Mouse (Mus musculus) forebrain, embryonic 14.5 days (tissue): ENCODE measurements around the gene L3mbtl2. TPM values are rescaled to one million over a fixed set of nuclear protein-coding genes. Genes with fewer than 3 reads are reported as not detected.

ENCODE experiments used
- ATAC-seq: fragments of 200-750 bp; cut with Nextera tagmentation; 2 replicates; pipeline ENCODE4 v1.8.0; 2017; ENCODE audit warnings: mild to moderate bottlenecking, moderate library complexity
- DNase-seq: peaks from one replicate; pipeline ENCODE4 v3.0.0-alpha.2; 2015; ENCODE audit warnings: low spot score
- H3K27ac ChIP-seq: fragments of 300-500 bp; sonication (generic); 2 replicates; pipeline ENCODE4 v1.5.1; 2014; ENCODE audit warnings: low read depth, mild to moderate bottlenecking, control low read depth, low read length, moderate library complexity
- H3K27me3 ChIP-seq: fragments of 300-500 bp; sonication (generic); replicated peaks from 2 replicates; pipeline ENCODE4 v1.6.1; 2014; ENCODE audit warnings: low read length, control low read depth, mixed read lengths; ENCODE audit not compliant: control insufficient read depth, insufficient read depth
- H3K36me3 ChIP-seq: fragments of 300-500 bp; sonication (generic); 2 replicates; pipeline ENCODE4 v1.6.1; 2014; ENCODE audit warnings: low read length, control low read depth; ENCODE audit not compliant: control insufficient read depth, insufficient read depth
- H3K4me1 ChIP-seq: fragments of 300-500 bp; sonication (generic); 2 replicates; pipeline ENCODE4 v1.6.1; 2014; ENCODE audit warnings: antibody characterized with exemption, low read length, control low read depth; ENCODE audit not compliant: control insufficient read depth, insufficient read depth
- H3K4me2 ChIP-seq: fragments of 300-500 bp; sonication (generic); 2 replicates; pipeline ENCODE4 v1.6.1; 2014; ENCODE audit warnings: mild to moderate bottlenecking, control low read depth, low read length
- H3K4me3 ChIP-seq: fragments of 300-500 bp; sonication (generic); 2 replicates; pipeline ENCODE4 v1.5.1; 2014; ENCODE audit warnings: low read depth, low read length, control low read depth
- H3K9ac ChIP-seq: fragments of 300-500 bp; sonication (generic); 2 replicates; pipeline ENCODE4 v1.6.1; 2014; ENCODE audit warnings: mild to moderate bottlenecking, low read length, control low read depth, moderate library complexity
- H3K9me3 ChIP-seq: fragments of 300-500 bp; sonication (generic); replicated peaks from 2 replicates; pipeline ENCODE4 v1.6.1; 2016; ENCODE audit warnings: low read length, control low read depth, mixed read lengths; ENCODE audit not compliant: control insufficient read depth
- WGBS: fragments of 180-500 bp; shearing (Covaris S2); extraction: QIAGEN DNeasy Blood & Tissue Kit; methylation state at CpG from one replicate; pipeline ENCODE4 v1.1.7; 2014; 5-methylcytosine and 5-hydroxymethylcytosine counted together
- polyA plus RNA-seq: library from polyadenylated mRNA; unstranded; fragments of >200 nt; fragmentation: Nextera tagmentation; extraction: Ambion mirVana; gene quantifications from 2 replicates; pipeline ENCODE4 v1.2.1, GENCODE M21; 2014

The L3mbtl2 gene
- polyA plus RNA-seq, 1 experiment from 2014 or later, result 21.6 TPM

DNA sequence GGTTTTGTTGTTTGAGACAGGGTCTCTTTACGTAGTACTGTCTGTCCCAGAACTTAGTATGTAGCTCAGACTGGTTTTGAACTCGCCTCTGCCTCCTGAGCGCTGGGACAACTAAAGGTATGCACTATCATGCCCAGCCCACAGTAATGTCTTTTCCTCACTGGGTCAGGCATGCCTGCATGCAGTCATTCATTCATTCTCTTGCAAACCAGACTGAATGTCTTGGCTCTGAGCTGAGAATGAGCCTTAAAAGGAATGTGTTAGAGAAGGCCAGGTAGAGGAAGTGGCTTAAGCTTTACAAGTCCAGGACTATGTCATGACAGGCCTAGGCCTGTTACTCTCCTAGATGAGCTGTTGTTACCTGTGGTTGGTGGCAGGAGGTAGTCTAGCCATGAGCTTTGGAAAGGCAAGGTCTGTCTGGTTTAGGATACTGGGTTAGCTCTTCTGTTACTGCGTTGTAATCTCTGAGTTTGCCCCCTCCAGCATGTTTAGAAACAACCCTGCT is 16.7 kb downstream of the L3mbtl2 start:
- Histone ChIP-seq H3K9ac (no peak overlapping the region), H3K27ac (no peak overlapping the region), H3K4me1 (no peaks in the 10 kb centered on the region), H3K4me3 (no peak overlapping the region), H3K27me3 (no peaks in the 10 kb centered on the region), H3K36me3 (peaks cover 75% of the 10 kb centered on the region), H3K9me3 (no peaks in the 10 kb centered on the region), H3K4me2 (no peak overlapping the region)
- WGBS, result 93% methylated on average over 4 of the region's 4 CpGs
- DNase-seq (no peak), ATAC-seq (no peak)

DNA sequence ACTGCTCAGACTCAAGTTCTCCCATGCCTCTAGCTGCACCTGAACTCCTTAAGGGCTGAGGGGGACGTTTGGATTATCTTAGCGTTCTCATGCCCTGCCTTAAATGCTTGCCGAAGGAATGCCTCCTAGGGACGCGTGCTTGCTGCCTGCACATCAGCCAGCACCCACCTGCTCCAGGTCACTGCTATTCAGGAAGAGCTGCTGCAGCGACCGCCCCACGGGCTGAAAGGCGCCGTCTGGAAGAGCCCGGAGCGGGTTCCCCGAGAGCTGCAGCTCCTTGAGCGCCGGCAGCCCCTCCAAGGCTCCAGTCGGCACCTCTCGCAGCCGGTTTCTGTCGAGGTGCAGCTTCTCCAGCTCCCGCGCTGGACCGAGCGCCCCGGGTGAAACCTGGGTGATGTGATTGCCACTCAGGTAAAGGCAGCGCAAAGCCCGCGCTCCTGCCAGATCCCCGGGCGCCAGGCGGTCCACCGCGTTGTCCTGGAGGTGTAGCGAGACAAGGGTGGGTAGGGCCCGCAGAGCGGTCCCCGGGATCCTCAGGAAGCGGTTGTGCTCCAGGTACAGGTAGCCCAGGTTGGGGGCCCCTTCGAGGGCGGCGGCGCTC is 29.8 kb downstream of the L3mbtl2 start:
- ATAC-seq (peak; percentile 48), DNase-seq (peak; percentile 22)
- H3K4me2 ChIP-seq, result peak overlapping the region; percentile 93
- WGBS, result 5% methylated on average over 39 of the region's 41 CpGs
- peak overlapping the region; percentile 71 for H3K9ac ChIP-seq
- H3K4me1 ChIP-seq, result no peaks in the 10 kb centered on the region
- H3K27me3 ChIP-seq, result peaks cover 33% of the 10 kb centered on the region
- no peaks in the 10 kb centered on the region for H3K9me3 ChIP-seq
- peaks cover 6% of the 10 kb centered on the region; the same call in 1 of the 2 replicates for H3K36me3 ChIP-seq
- no peak overlapping the region for H3K27ac ChIP-seq
- peak overlapping the region; percentile 54 for H3K4me3 ChIP-seq

DNA sequence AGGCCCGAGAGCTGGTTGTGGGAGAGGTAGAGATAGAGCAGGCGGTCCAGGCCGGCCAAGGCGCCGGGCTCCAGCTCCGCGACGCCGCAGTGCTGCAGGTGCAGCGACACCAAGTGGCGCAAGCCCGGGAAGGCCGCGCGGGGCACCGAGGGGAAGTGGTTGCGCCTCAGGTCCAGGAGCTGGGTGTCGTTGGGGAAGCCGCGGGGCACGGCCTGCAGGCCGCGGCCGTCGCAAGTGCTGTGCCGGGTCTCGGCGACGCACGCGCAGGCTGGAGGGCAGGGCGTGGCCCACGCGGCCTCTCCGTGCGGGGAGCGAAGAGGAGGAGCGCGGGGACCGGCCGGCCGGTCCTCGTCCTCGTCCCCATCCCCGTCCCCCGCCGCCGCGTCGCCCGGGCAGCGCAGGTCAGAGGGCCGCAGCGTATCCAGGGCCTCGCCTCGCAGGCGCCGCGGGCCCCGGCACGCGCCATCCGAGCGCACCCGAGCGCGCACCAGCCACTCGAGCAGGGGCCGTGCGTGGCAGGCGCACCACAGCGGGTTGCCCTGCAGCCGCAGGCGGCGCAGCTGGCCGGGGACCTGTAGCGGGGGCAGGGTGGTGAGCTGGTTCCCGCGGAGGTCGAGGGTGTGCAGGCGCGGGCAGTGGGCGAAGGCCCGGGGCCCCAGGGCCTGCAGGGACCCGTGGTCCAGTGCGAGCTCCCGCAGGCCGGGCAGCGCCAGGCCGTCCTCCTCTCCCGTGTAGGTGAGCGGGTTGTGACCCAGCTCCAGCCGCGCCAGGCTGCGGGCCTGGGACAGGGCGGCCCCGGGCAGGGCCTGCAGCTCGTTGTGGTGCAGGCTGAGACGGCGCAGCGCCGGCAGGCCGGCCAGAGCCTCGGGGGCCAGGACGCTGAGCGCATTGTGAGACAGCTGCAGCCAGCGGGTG is 30.5 kb downstream of the L3mbtl2 start:
- no peak overlapping the region for H3K27ac ChIP-seq
- peak overlapping the region; percentile 93 for H3K4me2 ChIP-seq
- no peaks in the 10 kb centered on the region for H3K9me3 ChIP-seq
- no peaks in the 10 kb centered on the region for H3K36me3 ChIP-seq
- H3K4me3 ChIP-seq, result peak overlapping the region; percentile 54
- H3K27me3 ChIP-seq, result peaks cover 33% of the 10 kb centered on the region
- H3K9ac ChIP-seq, result peak overlapping the region; percentile 71
- ATAC-seq (peak; percentile 87), DNase-seq (peak; percentile 80)
- WGBS, result 1% methylated on average over 85 of the region's 107 CpGs
- H3K4me1 ChIP-seq, result no peaks in the 10 kb centered on the region

DNA sequence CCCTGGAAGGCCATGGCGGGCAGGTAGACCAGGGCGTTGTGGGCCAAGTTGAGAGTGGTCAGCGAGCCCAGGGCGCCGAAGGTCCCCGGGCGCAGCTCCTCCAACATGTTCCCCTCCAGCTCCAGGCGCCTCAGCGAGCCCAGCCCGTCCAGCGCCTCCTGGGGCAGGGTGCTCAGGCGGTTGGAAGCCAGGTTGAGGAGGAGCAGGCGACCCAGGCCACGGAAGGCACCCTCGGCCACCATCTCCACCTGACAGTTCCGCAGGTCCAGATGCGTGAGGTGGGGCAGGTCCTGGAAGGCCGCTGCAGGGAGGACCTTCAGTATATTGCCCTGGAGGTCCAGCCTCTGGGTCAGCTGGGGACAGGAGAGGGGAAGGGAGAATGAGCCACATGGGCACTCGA is 31.2 kb downstream of the L3mbtl2 start:
- peak overlapping the region; percentile 93 for H3K4me2 ChIP-seq
- H3K9me3 ChIP-seq, result no peaks in the 10 kb centered on the region
- 30% methylated on average over 18 of the region's 19 CpGs for WGBS
- ATAC-seq, result no peak
- DNase-seq, result no peak
- peaks cover 33% of the 10 kb centered on the region for H3K27me3 ChIP-seq
- no peaks in the 10 kb centered on the region for H3K4me1 ChIP-seq
- no peaks in the 10 kb centered on the region for H3K36me3 ChIP-seq
- peak overlapping the region; percentile 54 for H3K4me3 ChIP-seq
- H3K9ac ChIP-seq, result peak overlapping the region; percentile 71
- no peak overlapping the region for H3K27ac ChIP-seq

DNA sequence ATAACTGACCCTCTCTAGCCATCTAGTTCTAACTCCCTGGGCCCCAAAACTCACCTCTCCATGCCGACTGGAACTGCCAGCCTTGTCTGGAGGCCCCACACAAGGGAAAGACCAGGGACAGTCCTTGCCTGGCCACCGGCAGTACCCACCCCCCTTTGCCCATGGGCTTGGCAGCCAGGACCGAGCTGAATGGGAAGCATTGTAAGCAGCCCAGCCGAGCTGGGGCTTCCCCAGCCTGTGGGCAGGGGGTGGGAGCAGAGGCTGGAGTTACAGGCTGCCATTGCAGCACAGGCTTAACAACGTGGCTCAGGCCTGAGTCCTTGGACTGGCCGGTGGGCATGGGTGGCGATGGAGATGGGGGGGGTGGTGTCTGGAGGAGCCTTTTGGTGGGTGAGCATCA is 33.5 kb downstream of the L3mbtl2 start, which contains the start of gene Chadl:
Chadl (minus strand) TSS at position 113 of the 400 bp plus-strand sequence.
- DNase-seq (peak; percentile 36), ATAC-seq (no peak; the same call in 1 of the 2 replicates)
- H3K9me3 ChIP-seq, result no peaks in the 10 kb centered on the region
- no peaks in the 10 kb centered on the region for H3K4me1 ChIP-seq
- 44% methylated on average over 7 of the region's 7 CpGs for WGBS
- H3K4me2 ChIP-seq, result no peak within 1 kb of the TSS
- H3K27ac ChIP-seq, result no peak within 1 kb of the TSS
- H3K27me3 ChIP-seq, result peaks cover 28% of the 10 kb centered on the region
- H3K9ac ChIP-seq, result no peak within 1 kb of the TSS
- no peak within 1 kb of the TSS for H3K4me3 ChIP-seq
- H3K36me3 ChIP-seq, result no peaks in the 10 kb centered on the region

DNA sequence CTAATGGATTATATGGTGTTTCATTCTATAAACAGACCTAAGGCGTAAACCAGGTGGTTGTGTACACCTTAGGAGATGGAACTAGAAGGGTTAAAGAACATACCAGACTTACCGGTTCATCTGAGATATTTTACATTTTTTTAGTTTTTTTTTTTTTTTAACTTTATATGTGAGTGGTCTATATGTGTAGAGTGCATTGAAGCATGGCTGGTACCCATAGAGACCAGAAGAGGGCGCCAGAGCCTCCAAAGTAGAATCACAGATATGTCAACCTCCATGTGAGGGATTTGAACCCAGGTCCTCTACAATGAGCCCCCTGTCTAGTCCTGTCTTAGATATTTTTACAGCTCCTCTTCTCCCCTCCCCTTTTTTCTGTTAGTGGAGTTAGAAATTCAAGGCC is 34.2 kb downstream of the L3mbtl2 start:
- 59% methylated on average over 3 of the region's 3 CpGs for WGBS
- Histone ChIP-seq H3K9me3 (no peaks in the 10 kb centered on the region), H3K27me3 (peaks cover 22% of the 10 kb centered on the region), H3K4me3 (no peak overlapping the region), H3K9ac (no peak overlapping the region), H3K27ac (no peak overlapping the region), H3K36me3 (peaks cover 5% of the 10 kb centered on the region), H3K4me2 (no peak overlapping the region), H3K4me1 (no peaks in the 10 kb centered on the region)
- DNase-seq, result peak; percentile 49
- ATAC-seq, result no peak

DNA sequence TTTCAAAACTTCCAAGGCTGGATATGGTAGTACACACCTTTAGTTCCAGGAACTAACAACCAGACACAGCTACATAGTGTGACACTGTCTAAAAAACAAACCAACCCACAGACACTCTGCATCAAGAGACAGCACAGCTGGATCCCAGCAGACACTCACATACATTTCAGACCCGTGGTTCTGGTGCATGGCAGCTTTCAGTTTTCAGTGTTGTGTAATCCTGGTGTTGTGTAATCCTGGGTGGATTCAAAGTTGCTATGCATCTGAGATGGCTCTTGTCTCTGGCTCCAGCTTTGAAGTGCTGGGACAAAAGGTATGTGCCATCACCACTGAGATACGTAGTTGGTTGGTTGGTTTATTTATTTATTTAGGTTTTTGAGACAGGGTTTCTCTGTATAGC is 34.8 kb downstream of the L3mbtl2 start:
- no peak for DNase-seq
- no peak overlapping the region for H3K9ac ChIP-seq

DNA sequence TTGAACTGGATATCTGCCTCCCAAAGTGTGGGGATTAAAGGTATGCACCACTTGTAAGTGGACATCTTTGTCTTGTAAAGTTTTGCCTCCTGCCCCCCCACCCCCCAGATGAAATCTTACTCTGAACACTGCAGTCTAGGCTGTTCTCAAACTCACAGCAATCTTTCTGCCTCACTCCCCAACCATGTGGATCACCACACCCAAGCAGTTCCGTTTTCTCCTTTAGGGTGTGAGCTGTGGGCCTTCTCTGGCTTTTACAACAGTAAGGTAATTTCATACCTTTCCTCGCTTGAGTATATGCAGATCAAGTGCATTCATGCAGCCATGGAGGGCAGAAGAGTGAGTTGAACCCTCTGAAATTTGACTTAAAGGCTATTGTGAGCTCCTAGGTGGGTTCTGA is 36.5 kb downstream of the L3mbtl2 start:
- no peak overlapping the region for H3K27ac ChIP-seq
- H3K4me2 ChIP-seq, result no peak overlapping the region
- H3K9me3 ChIP-seq, result no peaks in the 10 kb centered on the region
- no peak overlapping the region for H3K9ac ChIP-seq
- no peaks in the 10 kb centered on the region for H3K27me3 ChIP-seq
- 79% methylated on average over 2 of the region's 2 CpGs for WGBS
- peaks cover 24% of the 10 kb centered on the region for H3K36me3 ChIP-seq
- DNase-seq (no peak), ATAC-seq (no peak)
- H3K4me3 ChIP-seq, result no peak overlapping the region
- no peaks in the 10 kb centered on the region for H3K4me1 ChIP-seq

More for the DNA sequence above, 34.8 kb downstream of the L3mbtl2 start:
- Histone ChIP-seq H3K36me3 (peaks cover 8% of the 10 kb centered on the region), H3K4me3 (no peak overlapping the region), H3K4me2 (no peak overlapping the region), H3K4me1 (no peaks in the 10 kb centered on the region), H3K27me3 (peaks cover 15% of the 10 kb centered on the region; the same call in 1 of the 2 replicates), H3K27ac (no peak overlapping the region), H3K9me3 (no peaks in the 10 kb centered on the region)
- no peak for ATAC-seq
- WGBS, result 79% methylated on average over 2 of the region's 2 CpGs
